Mouse (Mus musculus) monocyte, adult 59 days (primary cell): Measurements from ENCODE around the gene H2-T22. TPM values are rescaled to one million over a fixed set of nuclear protein-coding genes. Genes with fewer than 3 reads are reported as not detected.

Experiments
- total RNA-seq, 2 experiments: library from RNA; stranded (reverse); gene quantifications; one replicate each; pipeline ENCODE4 v1.2.4; 2023

H2-T22 gene
- 10 to 100 TPM; 51.9 to 64.4 TPM for total RNA-seq

DNA sequence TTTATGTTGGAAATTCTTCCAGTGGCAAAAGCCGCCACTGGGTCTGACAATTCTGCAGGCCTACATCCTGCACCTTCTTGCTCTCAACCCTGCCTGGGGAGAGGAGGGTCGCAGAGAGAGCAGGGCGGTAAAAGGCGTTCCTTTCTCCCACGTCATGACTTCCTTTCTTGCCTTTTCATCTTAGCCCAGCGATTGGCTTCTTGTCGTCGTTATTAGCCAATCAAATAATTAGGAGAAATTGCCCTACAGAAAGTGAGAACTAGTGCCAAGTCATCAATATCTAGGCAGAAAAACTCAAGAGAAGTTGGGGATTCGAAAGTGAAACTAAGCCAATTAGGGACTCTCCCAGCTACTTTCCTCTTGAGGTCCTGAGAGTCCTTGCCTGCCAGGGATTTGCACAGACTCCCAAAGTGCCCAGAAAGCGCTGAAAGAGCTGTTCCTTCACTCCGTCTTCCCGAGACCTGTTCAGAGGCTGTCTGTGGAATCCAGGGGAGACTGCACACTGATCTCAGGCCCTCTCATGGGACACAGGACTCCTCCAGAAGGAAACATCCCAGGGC lies at the start of gene H2-T22, which contains the start of gene Gm6034:
H2-T22 (minus strand) TSS at position 138 of the 560 bp plus-strand sequence.
Gm6034 (plus strand) TSS at position 352 of the 560 bp plus-strand sequence.

DNA sequence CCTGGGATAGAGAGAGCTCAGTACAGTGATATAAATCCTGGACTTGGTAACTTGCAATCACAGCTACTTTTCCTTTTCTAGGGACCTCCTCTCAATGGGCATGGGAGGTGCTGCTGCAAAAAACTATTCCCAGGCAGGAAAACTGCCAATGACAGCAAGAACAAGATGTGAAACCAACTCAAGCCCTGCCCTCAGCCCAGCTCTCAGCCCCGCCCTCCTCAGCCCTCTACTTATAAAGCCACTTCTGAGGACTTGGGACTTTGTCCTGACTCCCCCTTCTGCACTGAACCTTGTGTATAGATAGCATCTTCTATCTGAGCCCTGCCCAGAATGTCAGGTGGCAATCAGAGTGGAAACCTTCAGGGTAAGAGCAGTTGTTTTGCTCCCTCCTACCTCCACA lies 15.8 kb upstream of the H2-T22 start, which contains the start of gene Gm11127:
Gm11127 (minus strand) TSS at position 10 of the 400 bp plus-strand sequence.

GRCm38 (mm10) chr17:36032351-36032875 lies 10.1 kb downstream of the H2-T22 start, which contains the start of gene H2-T23:
TSS of gene H2-T23 (minus strand) at chr17:36032855.

DNA sequence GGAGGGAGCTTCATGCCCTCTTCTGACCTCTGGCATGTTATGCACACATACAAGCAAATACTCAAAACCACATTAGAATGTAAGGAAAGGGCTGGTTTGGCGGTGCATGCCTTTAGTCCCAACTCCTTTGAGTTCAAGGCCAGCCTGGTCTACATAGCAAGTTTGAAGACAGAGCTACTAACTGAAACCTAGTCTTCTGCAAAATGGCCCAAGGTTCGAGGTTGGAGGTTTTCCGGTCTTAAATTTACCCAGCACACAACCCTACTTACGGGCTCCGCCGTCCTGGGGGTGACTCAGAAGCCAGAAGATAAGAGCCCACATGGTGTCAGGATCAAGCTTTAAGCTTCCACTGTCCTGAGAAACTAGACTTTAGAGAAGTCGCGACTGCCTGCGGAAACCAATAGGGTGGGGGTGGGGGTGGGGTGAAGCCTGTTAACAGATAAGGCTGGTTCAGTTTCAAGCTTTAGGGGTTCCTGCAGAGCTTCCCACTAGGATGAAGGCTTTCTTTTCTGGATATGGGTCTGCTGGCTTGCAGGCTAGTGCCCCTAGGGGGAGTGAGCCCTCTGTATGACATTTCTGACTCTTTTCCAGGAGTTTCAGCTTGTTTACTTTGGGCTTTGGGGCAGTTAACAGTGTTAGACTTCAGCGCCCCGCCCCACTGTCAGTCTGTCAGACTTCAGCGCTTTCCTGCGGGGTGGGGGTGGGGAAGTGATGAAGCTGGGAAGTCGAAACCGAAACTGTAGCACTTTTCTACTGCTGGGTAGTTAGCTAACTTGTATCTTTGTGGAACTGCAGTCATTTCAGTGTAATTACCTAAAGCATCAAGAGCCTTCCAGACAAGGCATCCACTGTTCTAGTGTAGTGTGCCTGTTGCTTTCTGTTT lies 22.1 kb downstream of the H2-T22 start, which contains the start of gene H2-T24:
H2-T24 (minus strand) TSS at position 370 of the 883 bp plus-strand sequence.

Other genes starting within 250 kb of the H2-T22 start
- gene Ier3, start 221.1 kb downstream of the H2-T22 start, total RNA-seq: 10 to 100 TPM; 48.1 to 53.2 TPM
- gene Flot1, start 219.5 kb downstream of the H2-T22 start, total RNA-seq: 10 to 100 TPM; 49.4 to 58.8 TPM
- gene Tubb5, start 204.4 kb downstream of the H2-T22 start, total RNA-seq: 100 to 1,000 TPM; 163 to 175 TPM
- gene Mdc1, start 201.2 kb downstream of the H2-T22 start, total RNA-seq: 10 to 100 TPM; 37.7 to 38.5 TPM
- 10 to 100 TPM; 37.1 to 37.2 TPM for gene Nrm, start 181.4 kb downstream of the H2-T22 start, total RNA-seq
- 100 to 1,000 TPM; 219 TPM for gene Ppp1r18, start 177.2 kb downstream of the H2-T22 start, total RNA-seq
- gene Dhx16, start 162.9 kb downstream of the H2-T22 start, total RNA-seq: 10 to 100 TPM; 76.0 to 84.5 TPM
- 10 to 100 TPM; 13.3 to 21.1 TPM for gene 2310061I04Rik, start 145.3 kb downstream of the H2-T22 start, total RNA-seq
- gene Atat1, start 132.7 kb downstream of the H2-T22 start, total RNA-seq: 10 to 100 TPM; 19.6 to 29.1 TPM
- 10 to 100 TPM; 35.6 to 39.0 TPM for gene Mrps18b, start 126.4 kb downstream of the H2-T22 start, total RNA-seq
- 100 to 1,000 TPM; 137 to 142 TPM for gene Ppp1r10, start 126.3 kb downstream of the H2-T22 start, total RNA-seq
- 100 to 1,000 TPM; 141 to 162 TPM for gene Abcf1, start 73.0 kb downstream of the H2-T22 start, total RNA-seq
- gene Gnl1, start 62.9 kb downstream of the H2-T22 start, total RNA-seq: 10 to 100 TPM; 63.8 to 71.6 TPM
- gene Prr3, start 62.5 kb downstream of the H2-T22 start, total RNA-seq: 10 to 100 TPM; 83.9 to 100.0 TPM
- gene H2-T24, start 22.2 kb downstream of the H2-T22 start, total RNA-seq: 10 to 100 TPM; 45.7 to 54.4 TPM
- 100 to 1,000 TPM; 278 to 280 TPM for gene H2-T23, start 9.9 kb downstream of the H2-T22 start, total RNA-seq
- not detected for gene Gm6034, start 214 bp upstream of the H2-T22 start, total RNA-seq
- 10 to 100 TPM; 66.2 to 67.1 TPM for gene Gm11127, start 15.6 kb upstream of the H2-T22 start, total RNA-seq
- gene Gm19684, start 78.9 kb upstream of the H2-T22 start, total RNA-seq: 1 to 10 TPM; 2.0 to 2.6 TPM
- 10 to 100 TPM; 10.6 to 10.8 TPM for gene Gm7030, start 86.7 kb upstream of the H2-T22 start, total RNA-seq
- gene Gm8909, start 125.8 kb upstream of the H2-T22 start, total RNA-seq: not detected
- not detected for gene H2-T3, start 147.5 kb upstream of the H2-T22 start, total RNA-seq
- 10 to 100 TPM; 49.5 to 53.5 TPM for gene Rpp21, start 215.3 kb upstream of the H2-T22 start, total RNA-seq
- 10 to 100 TPM; 25.7 to 30.4 TPM for gene Trim39, start 229.5 kb upstream of the H2-T22 start, total RNA-seq
- not detected for gene H2-M10.2, start 243.7 kb upstream of the H2-T22 start, total RNA-seq